Mouse (Mus musculus): ENCODE measurements at regions not wholly inside any gene's neighbourhood (a gene's known extent, or its start where the extent isn't known, plus 50 kb on each side); places are given as distances from the start of the nearest gene placed in this dataset.

GRCm38 (mm10) chr13:57365096-57365495, 469.3 kb upstream of the Trpc7 start:
- DNase-seq (ENCODE audit: low read depth) = no peak

- no peak for DNase-seq (ENCODE audit: low read depth)
Observed at GRCm38 (mm10) chr13:57364396-57364795, 468.6 kb upstream of the Trpc7 start.

- no peak for DNase-seq (ENCODE audit: low read depth)
Observed at GRCm38 (mm10) chr13:57362563-57362962, 466.8 kb upstream of the Trpc7 start.

- DNase-seq (ENCODE audit: low read depth) = no peak
Observed at GRCm38 (mm10) chr13:57361286-57361685, 465.5 kb upstream of the Trpc7 start.

- no peak for DNase-seq (ENCODE audit: low read depth)
Observed at GRCm38 (mm10) chr13:57354606-57355005, 458.8 kb upstream of the Trpc7 start.

GRCm38 (mm10) chr13:57353976-57354375, 458.2 kb upstream of the Trpc7 start:
- no peak for DNase-seq (ENCODE audit: low read depth)

GRCm38 (mm10) chr13:57350828-57351227, 455.0 kb upstream of the Trpc7 start:
- DNase-seq (ENCODE audit: low read depth) = no peak

GRCm38 (mm10) chr13:57338676-57339075, 442.9 kb upstream of the Trpc7 start:
- no peak for DNase-seq (ENCODE audit: low read depth)

- DNase-seq (ENCODE audit: low read depth) = no peak
Observed at GRCm38 (mm10) chr13:57336596-57336995, 440.8 kb upstream of the Trpc7 start.

- DNase-seq (ENCODE audit: low read depth) = no peak
Observed at GRCm38 (mm10) chr13:57332976-57333375, 437.2 kb upstream of the Trpc7 start.

- no peak for DNase-seq (ENCODE audit: low read depth)
Observed at GRCm38 (mm10) chr13:57331868-57332267, 436.1 kb upstream of the Trpc7 start.

- DNase-seq (ENCODE audit: low read depth) = no peak
Observed at GRCm38 (mm10) chr13:57325306-57325925, 429.6 kb upstream of the Trpc7 start.

- DNase-seq (ENCODE audit: low read depth) = no peak
Observed at GRCm38 (mm10) chr13:57316211-57317005, 420.6 kb upstream of the Trpc7 start.

GRCm38 (mm10) chr13:57314512-57314911, 418.7 kb upstream of the Trpc7 start:
- no peak for DNase-seq (ENCODE audit: low read depth)

- no peak for DNase-seq (ENCODE audit: low read depth)
Observed at GRCm38 (mm10) chr13:57313731-57314130, 417.9 kb upstream of the Trpc7 start.

- DNase-seq (ENCODE audit: low read depth) = no peak
Observed at GRCm38 (mm10) chr13:57311235-57311634, 415.4 kb upstream of the Trpc7 start.

GRCm38 (mm10) chr13:57309618-57310017, 413.8 kb upstream of the Trpc7 start:
- no peak for DNase-seq (ENCODE audit: low read depth)

GRCm38 (mm10) chr13:57307971-57308903, 412.4 kb upstream of the Trpc7 start:
- DNase-seq (ENCODE audit: low read depth) = no peak

- DNase-seq (ENCODE audit: low read depth) = no peak
Observed at GRCm38 (mm10) chr13:57305586-57305985, 409.8 kb upstream of the Trpc7 start.

GRCm38 (mm10) chr13:57303805-57304204, 408.0 kb upstream of the Trpc7 start:
- no peak for DNase-seq (ENCODE audit: low read depth)

GRCm38 (mm10) chr13:57291737-57292490, 396.1 kb upstream of the Trpc7 start:
- DNase-seq (ENCODE audit: low read depth) = no peak

- no peak for DNase-seq (ENCODE audit: low read depth)
Observed at GRCm38 (mm10) chr13:57286168-57286567, 390.4 kb upstream of the Trpc7 start.
